Mouse (Mus musculus) cerebellum, adult 9-11 months (tissue): ENCODE measurements around the gene Ap3b1.

Experiments
- DNase-seq: peaks from one replicate; pipeline ENCODE4 v3.0.0; 2022

The Ap3b1 gene

DNA sequence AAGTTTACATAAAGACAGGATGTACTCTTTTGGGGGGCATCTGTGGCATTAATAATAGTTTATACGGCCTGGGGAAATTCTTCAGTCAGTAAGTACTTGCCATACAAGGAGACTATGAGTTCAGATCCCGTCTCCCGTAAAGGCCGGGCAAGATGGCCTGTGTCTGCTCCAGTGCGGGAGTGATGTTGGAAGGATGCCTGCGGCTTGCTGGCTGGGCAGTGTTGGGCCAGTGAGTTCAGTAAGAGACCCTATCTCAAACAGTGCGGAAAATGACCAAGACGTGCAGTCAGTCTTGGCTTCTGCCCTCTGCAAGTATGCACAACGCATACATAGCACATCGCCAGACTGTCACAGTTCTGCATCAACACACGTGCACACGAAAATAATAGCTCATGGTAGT is 95.4 kb downstream of the Ap3b1 start:
- DNase-seq: no peak

- no peak for DNase-seq
Observed at GRCm38 (mm10) chr13:94459143-94459542, 100.4 kb downstream of the Ap3b1 start.

DNA sequence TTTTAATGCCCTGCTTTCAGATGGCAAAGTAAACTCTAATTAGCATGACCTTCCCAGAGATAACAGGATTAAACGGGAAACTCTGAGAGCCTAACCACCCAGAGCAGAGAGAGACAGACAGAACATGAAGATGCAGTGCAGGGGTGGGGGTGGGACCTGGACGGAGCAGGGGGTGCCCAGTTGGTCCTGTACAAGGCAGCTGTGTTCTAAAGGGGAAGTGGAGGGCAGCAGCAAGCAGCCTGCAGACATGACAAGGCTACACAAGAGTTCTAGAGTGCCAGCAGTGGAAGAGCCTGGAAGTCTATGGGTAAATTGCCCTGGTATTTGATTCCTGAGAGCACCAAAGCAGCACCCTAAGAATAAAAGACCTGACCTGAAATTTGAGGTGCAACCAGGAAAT is 105.5 kb downstream of the Ap3b1 start:
- no peak for DNase-seq

DNA sequence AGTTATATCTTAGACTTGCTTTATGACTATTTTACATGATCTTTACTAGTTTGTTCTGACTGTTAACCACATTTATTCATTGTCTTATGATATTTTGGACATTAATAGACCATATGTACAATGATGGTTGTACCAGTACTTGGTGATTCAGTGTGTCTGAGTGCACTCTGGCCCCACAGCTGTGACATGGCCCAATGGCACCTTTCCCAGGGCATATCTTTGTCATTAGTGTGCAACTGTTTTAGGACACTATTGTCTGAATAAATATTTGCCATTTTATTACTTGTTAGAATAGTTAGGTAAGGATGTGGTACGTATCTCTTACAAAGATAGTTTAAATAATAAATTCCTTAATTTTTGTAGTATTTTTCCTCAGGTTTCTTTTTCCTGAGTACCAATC is 109.8 kb downstream of the Ap3b1 start:
- no peak for DNase-seq

DNA sequence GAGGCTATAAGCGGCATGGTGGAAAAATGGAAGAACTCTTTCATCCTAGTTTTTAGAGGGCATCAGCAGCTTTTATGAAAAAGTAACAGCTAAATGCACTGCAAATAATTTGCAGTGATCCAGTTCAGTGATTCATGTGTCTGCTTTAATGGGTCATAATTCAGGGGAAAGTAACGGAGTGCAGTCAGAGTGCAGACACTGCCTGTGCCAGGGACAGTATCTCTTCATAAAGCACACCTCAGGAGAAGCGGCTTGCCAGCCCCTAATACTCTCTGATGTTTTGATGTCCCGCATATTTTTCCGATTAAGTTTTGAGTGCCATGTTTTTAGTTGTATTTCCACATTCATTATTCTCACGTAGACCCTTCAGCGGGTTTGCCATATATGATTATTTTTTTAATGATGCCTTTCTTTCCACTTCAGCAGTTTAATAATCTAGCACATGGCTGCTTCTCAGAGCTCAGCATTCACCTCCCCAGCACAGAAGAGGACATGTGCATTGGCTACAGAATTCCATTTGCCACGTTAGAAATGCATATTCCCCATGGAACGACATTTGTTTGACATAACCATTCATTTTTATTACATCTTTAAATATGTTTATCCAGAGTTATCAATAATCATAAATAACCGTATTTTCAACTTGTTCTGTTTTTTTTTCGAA is 112.4 kb downstream of the Ap3b1 start:
- DNase-seq: no peak

GRCm38 (mm10) chr13:94476208-94476607 is 117.4 kb downstream of the Ap3b1 start:
- DNase-seq: no peak

DNA sequence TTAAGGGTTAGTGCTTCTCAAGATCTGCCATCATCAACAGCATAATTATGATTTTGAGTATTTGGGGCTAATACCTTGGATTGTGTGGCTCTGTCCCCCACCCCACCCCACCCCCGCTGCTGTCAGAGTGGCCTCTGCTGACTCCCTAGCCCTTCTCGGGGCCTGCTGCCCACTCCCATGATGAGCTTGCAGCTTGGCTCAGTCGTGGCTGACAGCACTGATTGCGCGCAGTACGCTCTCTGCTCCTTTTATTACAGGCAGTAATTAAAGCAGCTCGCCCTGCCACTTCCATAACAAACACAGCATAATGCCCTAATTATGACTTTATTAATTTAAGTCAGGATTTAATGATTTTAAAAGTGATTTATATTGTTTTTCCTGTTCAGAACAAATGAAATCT is 121.5 kb downstream of the Ap3b1 start:
- DNase-seq: no peak

DNA sequence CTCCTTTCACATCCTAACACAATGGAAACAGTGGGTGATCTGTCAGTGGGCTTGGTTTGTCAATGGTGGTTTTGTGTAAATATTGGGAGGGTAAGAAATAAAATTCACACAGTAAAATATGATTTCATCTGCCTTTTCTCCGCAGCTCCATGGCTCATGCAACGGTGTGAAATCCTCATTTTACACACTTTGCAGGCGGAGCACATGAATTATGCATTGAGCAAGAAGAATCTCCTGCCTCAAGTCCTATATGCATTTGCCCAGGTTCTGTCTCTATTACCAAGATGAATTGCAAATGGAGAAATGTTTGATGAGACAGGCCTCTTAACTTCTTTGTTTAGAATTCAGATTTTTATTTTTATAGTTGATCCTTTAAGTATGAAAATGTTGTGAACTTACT is 131.9 kb downstream of the Ap3b1 start:
- no peak for DNase-seq

DNA sequence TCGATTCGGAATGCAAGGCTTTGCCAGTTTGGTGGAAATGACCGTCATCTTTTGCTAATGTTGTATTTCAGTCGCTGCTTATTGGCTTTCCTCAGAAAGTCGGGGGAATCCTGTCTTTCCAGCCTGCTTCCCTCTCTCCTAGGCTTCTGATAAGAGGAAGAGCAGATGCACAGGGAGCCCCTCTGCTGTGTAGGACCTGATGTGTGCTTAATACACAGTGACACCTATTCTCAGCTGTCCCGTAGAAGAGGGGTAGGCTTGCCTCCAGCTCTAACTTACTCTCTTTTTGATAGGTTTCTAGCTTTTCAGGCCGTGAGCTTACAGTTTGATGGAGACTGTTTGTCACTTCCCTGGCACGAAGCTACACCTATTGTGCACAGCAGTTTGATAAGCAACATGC is 132.4 kb downstream of the Ap3b1 start:
- DNase-seq: no peak

- no peak for DNase-seq
Observed at GRCm38 (mm10) chr13:94497521-94497920, 138.8 kb downstream of the Ap3b1 start.

- no peak for DNase-seq
Observed at GRCm38 (mm10) chr13:94506411-94506810, 147.7 kb downstream of the Ap3b1 start.

- no peak for DNase-seq
Observed at GRCm38 (mm10) chr13:94508344-94508743, 149.6 kb downstream of the Ap3b1 start.

GRCm38 (mm10) chr13:94513157-94513767 is 154.5 kb downstream of the Ap3b1 start:
- DNase-seq: no peak

DNA sequence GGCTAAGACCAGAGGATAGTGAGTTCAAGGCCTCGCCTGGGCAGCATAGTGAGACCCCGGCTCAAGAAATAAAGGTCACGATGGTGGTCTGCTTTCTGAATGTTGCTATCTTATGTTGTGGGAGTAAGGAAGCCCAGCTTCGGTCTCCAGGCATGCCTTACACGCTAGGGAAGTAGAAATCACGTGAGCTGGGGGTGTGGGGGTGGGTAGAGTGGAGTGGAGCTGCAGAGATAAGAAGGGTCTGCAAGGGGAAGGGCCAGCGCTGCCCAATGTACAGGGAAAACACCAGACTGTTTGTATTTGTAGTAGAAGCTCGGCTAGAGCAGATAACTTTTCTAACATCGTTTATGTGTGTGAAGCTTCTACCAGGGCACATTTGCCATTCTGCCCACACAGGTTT is 155.1 kb downstream of the Ap3b1 start:
- DNase-seq: no peak

- DNase-seq: no peak
Observed at GRCm38 (mm10) chr13:94514992-94515391, 156.2 kb downstream of the Ap3b1 start.

DNA sequence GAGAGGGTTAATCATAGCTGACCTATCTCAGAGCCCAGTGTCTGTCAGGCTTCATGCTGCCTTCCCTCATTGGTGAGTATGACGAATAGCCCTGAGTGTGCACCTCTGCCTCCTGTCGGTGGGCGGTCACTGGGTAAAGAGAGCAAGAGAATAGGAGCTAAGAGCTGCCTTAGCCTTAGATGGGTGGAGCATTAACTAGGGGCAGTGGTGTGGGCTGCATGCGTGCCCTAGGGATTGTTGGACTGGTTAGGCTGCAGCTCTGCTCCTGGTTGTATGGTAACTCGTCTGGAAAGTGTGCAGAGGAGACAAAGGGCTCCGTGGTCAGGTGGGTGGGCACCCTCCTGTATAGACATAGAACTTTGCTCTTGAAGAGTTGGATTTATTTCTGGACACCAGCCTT is 157.8 kb downstream of the Ap3b1 start:
- no peak for DNase-seq

DNA sequence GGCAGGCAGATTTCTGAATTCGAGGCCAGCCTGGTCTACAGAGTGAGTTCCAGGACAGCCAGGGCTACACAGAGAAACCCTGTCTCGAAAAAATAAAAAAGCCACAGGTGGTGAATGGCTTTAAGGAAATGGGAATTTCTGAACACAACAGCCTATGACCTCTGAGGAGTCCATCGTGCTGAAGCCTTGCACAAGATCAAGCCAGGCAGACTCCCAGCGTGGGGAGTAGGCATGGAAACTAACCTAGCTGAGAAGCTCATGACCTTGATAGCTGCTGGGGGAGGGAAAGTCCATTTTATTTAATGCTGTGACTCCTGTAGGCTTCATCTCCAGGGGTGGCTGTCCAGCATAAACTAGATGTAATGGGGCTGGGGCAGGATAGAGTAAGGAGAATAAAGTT is 159.4 kb downstream of the Ap3b1 start:
- no peak for DNase-seq

DNA sequence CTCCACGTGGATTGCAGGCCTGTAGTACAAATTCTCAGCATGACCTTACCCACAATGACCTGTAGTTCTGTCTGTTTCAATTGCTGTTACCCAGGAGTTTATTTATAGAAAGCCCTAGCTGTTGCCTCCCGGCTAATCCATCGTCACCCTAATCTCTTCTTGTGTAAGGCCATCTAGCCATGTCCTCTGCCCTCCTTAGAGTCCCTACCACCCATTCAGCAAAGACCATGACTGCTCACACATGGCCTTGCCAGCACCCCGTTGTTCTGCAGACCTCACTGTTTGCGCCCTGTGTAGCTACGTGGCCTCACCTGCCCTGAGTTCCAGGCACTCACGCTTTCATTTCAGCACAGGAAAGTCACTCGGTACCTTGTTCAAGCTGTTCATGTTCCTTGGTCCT is 160.5 kb downstream of the Ap3b1 start:
- no peak for DNase-seq

DNA sequence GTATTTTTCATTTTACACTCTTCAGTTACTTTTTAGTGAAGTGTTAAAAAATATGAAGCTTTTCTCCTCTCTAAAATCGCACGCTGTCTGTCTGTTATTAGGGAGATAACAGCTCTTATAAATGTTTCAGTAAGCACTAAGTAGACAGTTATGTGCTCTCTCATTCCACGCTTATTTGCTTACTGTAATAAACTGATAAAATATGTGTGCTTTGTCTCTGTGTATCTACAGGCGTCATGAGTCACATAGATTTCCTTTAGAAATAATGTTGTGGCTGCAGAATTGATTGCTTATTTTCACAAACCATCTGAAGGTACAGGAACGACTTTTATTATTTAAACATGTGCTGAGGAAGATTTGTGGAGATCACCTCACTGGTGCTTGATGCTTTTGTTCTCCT is 164.5 kb downstream of the Ap3b1 start:
- no peak for DNase-seq

- DNase-seq: no peak
Observed at GRCm38 (mm10) chr13:94524669-94525238, 166.0 kb downstream of the Ap3b1 start.

DNA sequence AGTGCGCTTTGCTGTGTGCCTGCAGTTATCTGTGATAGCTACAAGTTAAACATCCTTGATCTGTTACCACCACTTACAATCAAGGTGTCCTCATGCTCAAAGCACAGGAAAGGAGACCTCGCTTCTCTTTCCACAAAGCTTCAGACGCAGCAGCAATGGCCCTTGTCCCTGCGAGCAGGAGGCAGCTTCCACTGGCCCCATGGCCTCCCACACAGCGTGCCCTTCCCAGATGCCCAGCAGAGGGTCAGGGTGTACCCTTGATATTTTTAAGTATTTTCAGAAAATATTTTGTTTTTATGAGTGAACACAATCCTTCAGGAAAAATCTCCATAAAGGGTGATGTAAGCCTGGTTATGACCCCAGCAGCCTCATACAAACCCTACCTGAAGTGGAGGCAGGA is 170.4 kb downstream of the Ap3b1 start:
- DNase-seq: no peak

DNA sequence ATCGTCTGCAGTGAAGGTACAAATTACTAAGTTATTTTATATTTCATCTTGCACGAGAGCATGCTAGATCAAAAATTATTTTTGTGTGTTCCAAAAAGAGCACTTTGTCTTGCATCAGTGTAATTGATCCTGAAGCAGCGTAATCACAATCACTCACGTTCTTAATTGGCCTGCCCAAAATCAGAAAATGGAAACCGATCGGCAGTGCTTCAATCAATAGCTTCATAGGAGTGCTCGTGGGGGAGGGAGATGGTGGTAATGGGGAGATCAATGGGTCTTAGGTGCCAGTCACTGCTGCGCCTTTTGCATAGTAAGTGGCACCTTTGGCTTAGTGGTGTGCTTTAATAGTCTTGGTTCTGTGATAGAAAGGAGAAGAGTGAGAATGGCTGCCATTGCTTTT is 174.8 kb downstream of the Ap3b1 start:
- DNase-seq: no peak

- no peak for DNase-seq
Observed at GRCm38 (mm10) chr13:94537336-94537735, 178.6 kb downstream of the Ap3b1 start.

- DNase-seq: no peak
Observed at GRCm38 (mm10) chr13:94539851-94540646, 181.3 kb downstream of the Ap3b1 start.
